Mouse (Mus musculus): ENCODE results near the gene Misp.

Gene Misp

DNA sequence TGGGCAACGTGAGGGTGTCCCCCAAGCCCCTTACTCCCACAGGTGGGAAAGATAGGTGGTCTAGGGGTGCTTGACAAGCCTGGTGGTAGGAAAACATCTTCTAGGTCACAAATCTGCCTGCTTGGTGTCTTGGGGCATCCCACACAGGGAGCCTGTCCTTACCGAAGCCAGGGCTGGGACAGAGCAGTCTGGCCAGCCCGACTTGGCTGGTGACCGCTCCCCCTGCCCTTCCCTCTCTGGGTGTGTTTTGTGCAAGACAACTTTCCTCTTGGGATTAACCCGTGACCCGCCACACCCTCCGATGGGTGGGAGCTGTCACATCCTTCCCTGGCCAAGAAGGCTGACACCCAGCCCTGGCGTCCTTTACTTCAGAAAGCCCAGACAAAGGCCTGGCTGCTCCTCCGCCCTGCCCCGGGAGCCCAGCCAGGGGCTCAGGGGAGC lies 26.3 kb upstream of the Misp start:
- DNase-seq (ENCODE audit: low spot score), result no peak

GRCm38 (mm10) chr10:79795905-79796304 lies 24.9 kb upstream of the Misp start:
- no peak for DNase-seq (ENCODE audit: low spot score)

GRCm38 (mm10) chr10:79797326-79797725 lies 23.5 kb upstream of the Misp start:
- no peak for DNase-seq (ENCODE audit: low spot score)

DNA sequence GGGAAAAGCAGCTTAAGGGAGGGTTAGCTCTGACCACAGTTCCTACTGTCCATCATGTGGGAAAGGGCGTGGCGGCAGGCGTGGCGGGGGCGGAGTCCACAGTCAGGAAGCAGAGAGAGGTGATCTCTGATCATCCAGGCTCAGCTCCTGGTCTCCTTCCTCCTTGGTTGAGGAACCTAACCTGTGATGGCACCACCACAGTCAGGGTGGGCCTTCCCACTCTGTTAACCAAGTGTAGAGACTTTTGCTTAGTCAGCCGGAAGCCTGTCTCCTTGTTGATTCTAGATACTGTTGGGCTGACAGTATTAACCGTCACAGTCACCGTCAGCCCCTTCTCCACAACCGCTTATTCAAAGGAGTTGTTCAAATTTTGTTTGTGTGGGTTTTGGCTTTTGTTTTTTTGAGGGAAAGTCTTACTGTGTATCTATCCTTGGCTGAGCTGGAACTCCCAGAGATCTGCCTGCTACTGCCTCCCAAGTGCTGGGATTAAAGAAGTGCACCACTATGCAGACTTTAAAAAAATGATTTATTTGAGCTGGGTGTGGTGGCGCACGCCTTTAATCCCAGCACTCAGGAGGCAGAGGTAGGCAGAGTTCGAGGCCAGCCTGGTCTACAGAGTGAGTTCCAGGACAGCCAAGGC lies 22.4 kb upstream of the Misp start:
- peak; percentile 69 for DNase-seq (ENCODE audit: low spot score)

DNA sequence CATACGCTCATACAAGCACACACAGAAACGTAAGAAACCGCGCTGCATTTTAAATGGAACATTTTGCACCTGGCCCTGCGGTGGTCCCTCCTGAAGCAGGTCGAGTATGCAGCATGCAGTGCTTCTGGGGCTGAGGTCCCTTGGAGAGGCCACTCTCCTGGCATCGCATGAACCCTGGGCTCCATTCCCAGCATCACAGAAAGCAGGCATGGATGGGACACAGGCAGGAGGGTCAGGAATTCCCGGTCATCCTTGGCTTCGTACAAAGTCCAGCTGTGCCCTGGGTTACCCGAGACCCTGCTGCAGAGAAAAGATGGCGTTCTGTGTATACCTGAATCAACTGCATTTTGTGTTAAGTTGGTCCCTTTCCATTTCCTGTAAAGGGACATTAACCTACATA lies 20.3 kb upstream of the Misp start:
- DNase-seq (ENCODE audit: low spot score), result no peak

GRCm38 (mm10) chr10:79801837-79802236 lies 19.0 kb upstream of the Misp start:
- DNase-seq (ENCODE audit: low spot score), result no peak

DNA sequence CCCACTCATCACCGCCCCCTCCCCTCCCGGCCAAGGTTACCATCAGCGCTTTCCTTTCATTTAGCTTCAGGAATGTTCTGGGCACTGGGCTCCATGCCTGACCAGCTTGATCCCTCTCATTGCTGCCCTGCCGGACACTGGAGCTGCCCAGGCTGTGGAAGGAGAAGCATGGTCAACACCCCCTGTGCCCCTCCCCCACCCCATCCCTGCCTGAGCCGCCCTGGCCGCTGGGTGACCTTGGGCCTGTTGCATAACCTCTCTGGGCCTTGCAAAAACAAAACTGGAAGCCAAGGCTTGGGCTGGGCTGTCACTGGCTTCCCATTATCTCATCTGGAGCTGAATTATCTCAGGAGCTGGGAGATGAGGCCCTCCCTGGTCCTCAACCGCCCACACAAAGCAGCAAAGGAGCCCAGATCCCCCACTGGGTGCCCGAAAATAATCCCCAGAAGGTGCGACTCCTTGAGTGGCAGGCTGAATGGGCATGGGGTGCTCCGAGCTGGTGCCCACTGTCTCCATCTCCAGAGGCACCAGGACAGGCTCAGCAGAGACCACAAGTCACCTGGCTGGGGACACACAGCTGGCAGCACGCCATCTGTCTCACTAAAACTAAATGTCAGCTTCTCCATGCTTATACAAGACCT lies 18.3 kb upstream of the Misp start:
- peak; percentile 90 for DNase-seq (ENCODE audit: low spot score)

- DNase-seq (ENCODE audit: low spot score), result no peak
Measured at GRCm38 (mm10) chr10:79803716-79804323, 17.0 kb upstream of the Misp start.

GRCm38 (mm10) chr10:79805636-79806035 lies 15.2 kb upstream of the Misp start:
- no peak for DNase-seq (ENCODE audit: low spot score)

GRCm38 (mm10) chr10:79806331-79806730 lies 14.5 kb upstream of the Misp start:
- no peak for DNase-seq (ENCODE audit: low spot score)

DNA sequence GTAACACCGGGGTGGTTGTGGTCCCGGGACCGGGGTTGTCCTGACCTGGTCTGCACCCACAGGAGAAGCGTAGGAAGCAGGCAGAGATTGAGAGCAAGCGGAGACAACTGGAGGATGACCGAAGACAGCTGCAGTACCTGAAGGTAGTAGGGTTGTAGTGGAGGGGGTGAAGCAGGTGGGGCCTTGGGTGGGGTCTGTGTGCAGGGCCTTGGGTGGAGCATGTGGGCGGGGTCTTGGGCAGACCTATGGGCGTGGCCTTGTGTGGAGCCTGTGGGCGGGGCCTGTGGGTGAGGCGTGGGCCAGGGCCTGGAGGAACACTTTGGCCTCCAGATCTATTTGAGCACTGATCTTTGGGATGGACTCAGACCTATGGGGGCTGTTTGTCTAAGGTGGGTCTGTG lies 13.8 kb upstream of the Misp start:
- no peak for DNase-seq (ENCODE audit: low spot score)

GRCm38 (mm10) chr10:79807826-79808225 lies 13.0 kb upstream of the Misp start:
- no peak for DNase-seq (ENCODE audit: low spot score)

GRCm38 (mm10) chr10:79808728-79809127 lies 12.1 kb upstream of the Misp start:
- no peak for DNase-seq (ENCODE audit: low spot score)

DNA sequence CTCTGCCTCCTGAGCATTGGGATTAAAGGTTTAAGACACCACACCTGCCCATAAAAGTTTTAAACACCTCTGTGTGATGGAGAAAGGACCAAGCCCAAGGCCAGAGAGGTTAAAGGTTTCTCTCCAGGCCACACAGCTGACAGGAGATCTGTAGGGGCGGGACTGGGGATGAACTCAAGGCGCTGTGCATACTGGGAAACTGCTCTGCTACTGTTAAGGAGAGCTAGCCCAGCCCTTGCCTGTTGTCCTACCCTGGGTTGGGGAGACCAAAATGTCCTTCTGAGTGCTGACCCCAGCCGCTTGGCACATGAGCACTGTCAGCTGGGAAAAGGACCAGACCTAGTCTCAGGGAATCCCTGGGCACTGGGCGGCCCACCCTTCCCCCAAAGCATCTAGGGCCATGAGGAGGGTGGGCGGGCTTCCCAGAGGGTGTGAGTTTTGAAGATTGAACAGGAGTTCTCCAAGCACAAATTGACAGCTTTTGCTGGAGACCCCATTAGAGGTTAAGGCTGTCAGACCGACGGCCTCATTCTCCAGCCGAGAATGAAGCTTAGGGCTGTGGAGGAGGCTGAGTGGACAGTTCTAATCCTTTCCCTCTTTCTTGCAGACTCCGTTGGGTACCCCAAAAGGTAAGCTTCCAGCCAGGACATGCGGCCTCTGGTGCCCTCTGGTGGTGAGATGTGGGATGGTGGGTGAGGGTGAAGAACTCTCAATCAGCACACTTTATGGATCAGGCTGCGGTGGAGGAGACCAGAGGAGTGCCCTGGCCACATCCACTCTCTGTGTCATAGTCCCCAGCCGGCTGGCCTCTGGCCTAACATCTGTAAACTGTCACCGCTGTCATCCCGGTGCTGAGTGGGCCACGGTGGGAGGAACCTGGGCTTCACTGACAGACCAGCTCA lies 8.8 kb upstream of the Misp start:
- DNase-seq (ENCODE audit: low spot score), result peak; percentile 70

DNA sequence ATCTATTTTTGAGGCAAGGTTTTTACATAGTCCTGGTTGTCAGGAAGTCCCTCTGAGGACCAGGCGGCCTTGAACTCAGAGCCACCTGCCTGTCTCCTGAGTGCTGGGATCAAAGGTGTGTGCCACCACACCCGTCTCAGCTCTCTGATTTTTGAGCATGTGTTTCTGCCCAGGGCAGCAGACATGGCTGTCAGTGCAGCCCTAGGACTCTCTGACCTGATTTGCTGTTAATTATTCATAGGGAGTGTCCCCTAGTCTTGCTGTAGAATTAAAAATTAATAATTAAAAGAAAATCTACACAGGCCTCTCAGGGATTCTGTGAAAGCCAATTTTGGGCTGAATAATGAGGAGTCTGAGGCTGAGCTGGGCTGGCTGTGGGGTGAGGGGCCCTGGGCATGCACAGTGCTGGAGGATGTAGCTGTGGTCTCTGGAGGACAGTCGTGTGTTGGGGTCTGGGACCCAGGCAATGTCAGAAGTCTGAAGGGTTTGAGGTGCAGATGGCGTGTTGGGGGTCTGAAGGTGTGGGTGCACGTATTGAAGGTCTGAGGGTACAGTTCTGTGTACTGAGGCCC lies 6.4 kb upstream of the Misp start:
- DNase-seq (ENCODE audit: low spot score), result no peak

DNA sequence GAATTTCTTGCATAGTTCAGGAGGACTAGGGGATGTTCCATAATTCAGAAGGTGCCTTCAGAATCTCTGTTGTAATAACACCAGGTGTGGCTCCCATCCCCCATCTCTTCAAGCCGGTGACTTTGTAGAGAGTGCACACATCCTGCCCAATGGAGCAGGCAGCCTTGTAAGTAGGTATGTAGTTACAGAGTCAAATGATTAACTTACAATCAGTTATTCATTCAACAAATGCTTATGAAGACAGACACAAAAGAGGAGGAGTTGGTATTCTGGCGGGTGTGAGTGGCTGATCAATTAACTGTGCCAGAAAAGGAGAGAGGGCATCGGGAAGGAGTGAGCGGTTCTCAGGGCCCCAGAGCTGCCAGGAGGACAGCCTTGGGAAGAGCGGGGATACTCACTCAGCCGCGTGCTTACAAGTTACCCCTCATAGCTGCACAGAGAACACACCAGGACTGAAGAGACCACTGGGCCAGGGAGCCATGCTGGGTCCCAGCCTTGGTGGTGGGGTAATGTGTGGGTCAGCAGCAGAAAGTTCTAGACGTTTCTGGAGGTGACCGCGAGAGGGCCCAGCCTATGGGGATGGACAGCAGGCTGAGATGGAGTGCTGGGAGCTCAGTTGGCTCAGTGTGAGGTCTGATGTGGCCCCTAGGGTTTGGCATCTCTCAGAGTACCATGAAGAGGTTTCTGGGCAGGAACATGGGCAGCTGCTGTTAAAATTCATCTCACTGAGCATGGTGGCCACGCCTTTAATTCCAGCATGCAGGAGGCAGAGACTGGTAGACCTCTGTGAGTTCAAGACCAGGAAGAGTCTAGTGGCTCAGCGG lies 4.9 kb upstream of the Misp start:
- peak; percentile 62 for DNase-seq (ENCODE audit: low spot score)

GRCm38 (mm10) chr10:79817111-79817510 lies 3.7 kb upstream of the Misp start:
- no peak for DNase-seq (ENCODE audit: low spot score)

DNA sequence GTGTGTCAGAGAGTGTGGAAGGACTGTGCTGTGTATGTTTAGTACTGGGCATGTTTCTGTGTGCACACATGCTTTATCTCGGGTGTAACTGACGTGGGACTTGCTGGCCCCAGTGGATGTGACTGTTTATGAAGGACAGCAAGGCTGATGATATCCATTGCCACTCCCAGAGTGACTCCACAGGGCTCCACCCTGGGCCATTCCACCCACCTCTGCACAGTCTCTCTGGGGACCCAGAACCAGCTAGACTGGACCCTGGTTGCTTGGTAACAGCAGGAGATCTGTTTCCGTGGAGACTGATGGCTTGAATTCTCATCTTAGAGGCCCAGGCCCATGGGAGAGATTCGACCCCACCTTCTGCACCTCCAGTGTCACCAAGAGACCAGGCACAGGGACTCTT lies 2.6 kb upstream of the Misp start:
- no peak for DNase-seq (ENCODE audit: low spot score)

GRCm38 (mm10) chr10:79819606-79820005 lies 1.2 kb upstream of the Misp start:
- DNase-seq (ENCODE audit: low spot score), result no peak

DNA sequence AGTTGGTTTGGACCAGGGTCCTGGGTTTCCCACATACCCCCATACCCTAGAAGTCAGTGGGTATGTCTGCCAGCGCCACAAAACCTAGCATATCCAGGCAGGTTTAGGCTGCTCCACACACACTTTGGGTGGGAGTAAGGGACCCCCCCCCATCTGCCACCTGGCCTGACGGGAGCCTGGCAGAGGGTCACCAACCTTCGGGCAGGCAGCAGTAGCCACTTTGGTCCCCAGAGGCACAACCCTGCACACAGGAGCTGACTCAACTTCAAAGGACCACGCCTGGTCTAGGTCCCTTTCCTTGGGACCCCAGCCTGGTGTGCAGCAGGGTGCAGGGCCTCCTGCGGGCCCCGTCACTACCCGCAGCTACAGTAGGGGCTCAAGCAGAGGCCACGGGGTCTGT lies 512 bp upstream of the Misp start:
- no peak for DNase-seq (ENCODE audit: low spot score)

GRCm38 (mm10) chr10:79821731-79822130 lies 942 bp downstream of the Misp start:
- no peak for DNase-seq (ENCODE audit: low spot score)

All from yolk sac, embryonic 10.5 days (tissue).